Mouse (Mus musculus) forelimb bud, embryonic 11.5 days (tissue): ENCODE measurements around the gene Coro2b.

ENCODE experiments used
- DNase-seq: peaks from one replicate; pipeline ENCODE4 v3.0.0-alpha.2; 2012; ENCODE audit warnings: low read depth, low spot score

Gene Coro2b

DNA sequence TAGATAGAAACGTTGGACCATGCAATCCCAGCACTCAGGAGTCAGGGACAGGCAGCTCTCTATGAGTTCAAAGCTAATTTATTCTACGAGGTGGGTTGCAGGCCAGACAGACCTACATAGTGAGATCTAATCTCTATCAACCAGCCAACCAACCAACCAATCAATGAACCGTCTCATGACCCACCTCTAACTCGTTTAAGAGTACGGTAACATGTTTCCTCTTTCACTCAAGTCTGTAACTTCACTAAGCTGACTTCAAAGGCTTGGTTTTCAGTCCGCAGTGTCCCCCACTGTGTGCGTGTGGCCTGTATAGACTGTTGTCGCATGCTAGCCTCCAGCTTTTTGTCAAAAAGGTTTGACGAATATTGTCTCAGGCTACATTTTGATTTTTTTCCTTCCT, 147.1 kb downstream of the Coro2b start:
- no peak for DNase-seq

DNA sequence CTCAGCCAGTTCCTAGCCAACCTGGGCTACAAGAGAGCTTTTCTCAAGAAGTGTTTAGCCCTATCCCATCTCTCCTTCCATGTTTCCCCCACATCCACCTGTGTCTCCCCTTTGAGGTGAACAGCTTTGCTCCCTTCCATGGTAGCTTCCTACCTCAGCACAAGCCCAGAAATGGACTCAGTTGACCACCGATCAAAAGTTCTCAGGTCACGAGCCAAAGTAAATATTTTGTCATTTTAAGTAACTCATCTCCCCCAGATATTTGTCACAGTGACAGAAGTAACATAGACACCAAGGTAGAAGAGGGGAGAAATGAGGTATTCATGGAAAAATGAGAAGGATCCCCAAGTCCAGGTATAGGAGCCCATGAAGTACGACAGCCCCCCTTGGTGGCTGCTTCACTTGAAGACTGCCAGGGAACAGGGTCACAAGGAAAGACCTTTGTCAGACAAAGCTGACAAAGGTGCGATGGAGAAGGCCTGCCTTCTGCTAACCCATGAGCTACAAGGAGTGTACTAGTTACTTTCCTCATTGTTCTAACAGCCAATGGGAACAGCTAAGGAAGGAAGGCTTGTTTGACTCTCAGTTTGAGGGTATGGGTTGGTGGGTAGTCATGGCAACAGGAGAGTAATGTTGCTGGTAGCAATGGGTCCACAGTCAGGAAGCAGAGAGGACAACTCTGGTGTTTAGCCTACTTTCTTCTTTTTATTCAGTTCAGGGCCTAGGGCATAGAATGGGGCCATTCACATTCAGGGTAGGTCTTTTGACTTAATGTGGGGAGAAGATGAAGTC, 150.9 kb downstream of the Coro2b start:
- no peak for DNase-seq

GRCm38 (mm10) chr9:62385062-62385461, 151.8 kb downstream of the Coro2b start:
- no peak for DNase-seq

GRCm38 (mm10) chr9:62382519-62383084, 154.2 kb downstream of the Coro2b start:
- no peak for DNase-seq

DNA sequence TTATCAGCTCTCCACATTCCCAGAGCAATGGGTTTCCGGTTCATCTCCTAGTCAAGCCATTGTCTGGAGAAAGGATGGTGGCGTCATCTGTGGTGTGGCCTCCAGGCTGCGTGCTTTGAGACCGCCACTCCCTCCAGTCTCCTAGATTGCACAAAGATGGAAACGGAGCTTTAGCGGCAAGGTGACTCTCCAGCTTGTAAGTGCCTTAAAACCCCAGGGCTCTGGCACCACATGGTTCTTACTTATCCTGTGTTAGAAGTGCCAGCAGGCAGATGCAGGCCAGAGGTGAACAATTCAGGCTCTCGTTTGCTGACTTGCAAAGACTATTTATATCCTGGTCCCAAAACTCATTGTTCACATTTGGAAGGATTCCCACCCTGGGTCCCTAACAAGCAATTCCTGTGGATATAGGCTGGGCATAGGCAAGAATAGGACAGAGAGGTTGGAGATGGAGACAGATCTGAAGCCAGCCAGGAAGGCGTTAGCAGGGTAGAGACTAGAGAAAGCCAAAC, 155.4 kb downstream of the Coro2b start:
- DNase-seq: no peak

DNA sequence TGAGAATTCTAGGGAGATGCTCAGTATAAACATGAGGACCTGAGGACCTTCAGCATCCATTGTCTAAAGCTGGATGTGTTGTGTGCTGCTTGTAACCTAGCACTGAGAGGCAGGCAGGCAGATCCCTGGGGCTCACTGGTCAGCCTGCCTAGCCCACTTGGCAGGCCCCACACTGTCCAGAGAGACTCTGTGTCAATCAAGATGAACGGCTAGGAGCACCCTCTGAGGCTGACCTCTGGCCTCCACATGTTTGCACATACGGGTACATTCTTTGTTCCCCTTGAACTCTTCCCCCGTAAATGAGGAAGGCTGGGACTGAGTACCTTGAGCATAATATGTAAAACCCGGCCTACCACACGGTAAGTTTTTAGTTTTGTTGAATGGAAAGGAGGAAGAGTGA, 156.5 kb downstream of the Coro2b start:
- no peak for DNase-seq

- no peak for DNase-seq
These were observed 158.9 kb downstream of the Coro2b start for GRCm38 (mm10) chr9:62377897-62378296.

DNA sequence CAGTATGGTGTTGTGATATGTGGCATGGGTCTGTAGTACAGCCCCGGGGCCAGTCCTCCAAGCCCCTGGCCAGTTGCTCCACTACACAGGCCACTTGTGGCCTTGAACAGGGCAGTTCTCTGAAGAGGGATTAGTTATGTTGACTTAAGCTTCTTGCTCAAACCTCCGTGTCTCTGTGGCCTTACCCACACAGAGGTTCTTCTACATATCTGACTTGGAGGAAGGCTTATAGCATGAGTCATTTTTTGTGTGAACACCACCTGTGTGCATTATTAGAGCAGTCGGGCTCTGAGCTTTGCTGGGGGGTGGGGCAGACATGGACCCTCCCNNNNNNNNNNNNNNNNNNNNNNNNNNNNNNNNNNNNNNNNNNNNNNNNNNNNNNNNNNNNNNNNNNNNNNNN, 162.6 kb downstream of the Coro2b start:
- DNase-seq: no peak

- no peak for DNase-seq
These were observed 163.4 kb downstream of the Coro2b start for GRCm38 (mm10) chr9:62373222-62374123.

DNA sequence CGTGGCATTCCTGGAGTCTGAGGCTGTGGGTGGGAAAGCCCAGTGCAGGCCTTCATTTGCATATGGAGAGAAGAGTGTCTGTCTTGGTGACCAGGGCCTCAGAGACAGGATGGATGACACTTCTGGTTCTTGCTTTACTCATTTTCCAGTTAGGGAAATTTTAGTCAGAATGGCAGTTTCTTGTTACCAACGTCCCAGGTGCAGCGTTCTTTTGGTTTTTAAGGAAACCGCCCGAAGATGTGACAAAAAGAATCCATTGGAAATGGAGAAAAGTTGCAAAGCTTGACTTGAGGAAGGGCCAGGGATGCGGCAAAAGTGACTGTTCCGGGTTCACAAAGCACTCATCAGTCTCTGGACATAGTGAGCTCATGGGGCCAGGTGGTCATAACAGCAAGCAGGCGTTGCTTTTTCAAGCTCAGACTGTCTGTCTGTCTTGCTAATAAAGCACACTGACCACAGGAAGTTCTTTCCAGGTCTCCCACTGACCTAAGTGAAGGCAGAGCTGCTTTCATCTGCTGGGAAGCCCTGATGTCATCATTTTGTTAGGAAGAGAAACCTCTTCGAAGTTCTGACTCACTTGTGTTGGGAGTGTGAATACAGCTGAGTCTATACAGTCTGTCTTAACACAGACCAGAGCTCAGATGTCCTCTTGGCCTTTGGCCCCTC, 164.2 kb downstream of the Coro2b start:
- DNase-seq: no peak

GRCm38 (mm10) chr9:62371745-62372555, 164.9 kb downstream of the Coro2b start:
- no peak for DNase-seq

- DNase-seq: no peak
These were observed 166.1 kb downstream of the Coro2b start for GRCm38 (mm10) chr9:62370648-62371280.

- no peak for DNase-seq
These were observed 166.7 kb downstream of the Coro2b start for GRCm38 (mm10) chr9:62370186-62370585.
